Mouse (Mus musculus): ENCODE results near the gene Mrtfb. TPM values are rescaled to one million over a fixed set of nuclear protein-coding genes. Genes with fewer than 3 reads are reported as not detected.

The Mrtfb gene
- polyA plus RNA-seq, 2 experiments from 2014 or later, result 13.7 to 15.7 TPM

- no peak for ATAC-seq
Observed at GRCm38 (mm10) chr16:13443764-13444163, 187.5 kb downstream of the Mrtfb start.

- no peak for ATAC-seq
Observed at GRCm38 (mm10) chr16:13445461-13445860, 189.2 kb downstream of the Mrtfb start.

- ATAC-seq, result no peak
Observed at GRCm38 (mm10) chr16:13446488-13446887, 190.2 kb downstream of the Mrtfb start.

GRCm38 (mm10) chr16:13446971-13447283 lies 190.6 kb downstream of the Mrtfb start:
- no peak for ATAC-seq

- ATAC-seq, result peak; percentile 33
Observed at GRCm38 (mm10) chr16:13447284-13448050, 191.2 kb downstream of the Mrtfb start.

- ATAC-seq, result peak; percentile 35
Observed at GRCm38 (mm10) chr16:13448051-13448705, 191.9 kb downstream of the Mrtfb start.

DNA sequence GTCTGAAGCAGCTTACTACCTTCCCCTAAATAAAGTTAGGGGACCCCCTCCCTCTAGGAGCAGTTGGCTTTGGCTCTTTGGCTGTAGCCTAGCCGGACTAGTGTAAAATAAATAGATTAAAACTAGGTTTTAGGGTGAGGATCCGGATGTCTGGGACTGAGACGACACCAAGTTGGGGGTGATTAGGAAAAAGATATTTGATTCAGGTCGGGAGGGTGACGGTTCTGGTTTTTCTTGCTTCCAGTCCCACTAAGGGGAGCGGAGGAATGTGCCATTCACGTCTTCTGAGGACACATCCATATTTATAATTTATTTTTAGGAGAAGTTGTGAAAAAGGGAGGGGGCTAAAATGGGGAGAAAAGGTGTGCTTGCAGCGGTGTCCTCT lies 192.4 kb downstream of the Mrtfb start:
- ATAC-seq, result no peak

DNA sequence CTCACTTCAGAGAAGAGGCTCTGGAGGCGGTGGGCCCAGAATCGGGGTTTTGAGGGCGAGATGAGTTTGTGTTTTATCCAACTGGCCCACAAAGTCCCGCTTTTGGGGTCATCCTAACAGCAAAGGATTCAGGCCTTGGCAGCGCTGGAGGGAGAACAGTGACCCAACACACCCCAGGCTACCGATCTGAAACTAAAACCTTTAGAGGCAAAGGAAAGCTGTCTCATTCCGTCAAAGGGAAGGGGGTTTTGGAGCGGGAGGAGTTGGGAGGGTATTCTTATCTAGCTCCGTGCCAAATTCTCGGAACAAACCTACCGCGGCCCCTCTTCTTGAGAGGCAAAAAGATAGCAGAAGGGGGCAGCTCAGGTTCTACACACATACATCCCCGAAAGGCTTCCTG lies 193.2 kb downstream of the Mrtfb start:
- ATAC-seq, result no peak

- ATAC-seq, result no peak
Observed at GRCm38 (mm10) chr16:13450831-13451230, 194.6 kb downstream of the Mrtfb start.

DNA sequence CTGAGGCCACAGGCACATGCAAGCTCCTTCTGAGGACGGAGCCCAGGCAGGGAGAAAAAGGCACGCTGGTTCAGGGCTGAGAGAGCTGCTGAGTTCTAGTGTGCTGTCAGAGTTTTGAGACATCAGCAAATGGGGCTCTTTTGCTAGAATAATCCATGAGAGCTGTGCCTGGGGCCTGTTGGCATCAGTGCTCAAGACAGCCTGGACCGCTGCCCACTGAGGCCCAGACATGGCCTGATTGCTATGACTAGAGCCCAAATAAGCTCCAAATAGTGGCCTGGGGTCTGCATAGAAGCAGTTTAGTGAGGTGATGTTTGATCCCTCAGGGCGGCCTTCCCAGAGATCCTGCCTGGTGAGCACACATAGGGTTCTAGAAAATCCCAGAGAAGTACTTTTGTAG lies 195.7 kb downstream of the Mrtfb start:
- no peak for ATAC-seq

DNA sequence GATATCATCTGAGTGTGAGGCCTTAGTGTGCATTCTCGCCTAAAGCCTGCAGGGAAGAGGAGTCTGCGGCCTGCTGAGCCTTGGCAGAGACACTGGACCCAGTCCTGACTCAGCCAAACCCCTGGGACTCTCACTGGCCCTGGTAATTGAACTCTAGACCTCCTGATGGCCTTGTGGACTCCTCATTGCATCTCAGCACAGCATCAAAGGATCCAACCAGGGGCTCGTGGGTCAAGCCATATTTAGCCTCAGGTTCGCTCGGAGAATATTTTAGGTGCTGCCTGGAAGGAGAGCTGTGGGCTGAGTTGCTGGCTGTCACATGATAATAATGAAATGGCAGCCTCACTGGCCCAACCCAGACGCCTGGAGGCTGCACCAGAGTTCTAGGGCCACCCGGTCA lies 196.4 kb downstream of the Mrtfb start:
- ATAC-seq, result no peak

DNA sequence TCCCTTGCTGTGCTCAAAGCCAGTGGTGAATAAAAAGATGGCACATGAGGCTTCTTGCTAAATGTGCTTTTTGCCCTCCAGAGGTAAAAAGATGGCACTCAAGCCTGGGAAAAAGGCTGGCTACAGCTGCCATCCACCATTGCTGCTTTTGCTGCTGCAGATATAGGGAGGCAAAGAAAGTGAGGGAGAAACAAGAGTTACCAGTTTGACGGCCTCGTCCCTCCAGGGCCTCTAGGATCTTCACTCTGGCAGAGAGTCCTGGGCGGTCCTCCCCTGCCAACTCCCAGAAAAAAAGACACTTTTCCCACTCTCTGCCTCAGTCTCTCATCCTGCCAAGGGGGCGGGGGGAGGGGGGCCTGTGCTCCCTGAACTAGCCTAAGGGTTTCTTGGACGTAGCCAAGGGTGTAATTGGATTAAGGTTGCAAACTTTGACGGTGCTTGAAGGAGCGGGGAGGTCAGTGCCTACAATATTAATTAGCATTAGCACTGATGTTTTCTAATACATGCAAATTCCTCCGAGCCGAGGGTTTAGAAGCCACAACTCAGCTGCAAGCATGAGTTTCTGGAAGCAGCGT lies 197.8 kb downstream of the Mrtfb start:
- no peak for ATAC-seq

GRCm38 (mm10) chr16:13455560-13455959 lies 199.3 kb downstream of the Mrtfb start:
- ATAC-seq, result no peak

DNA sequence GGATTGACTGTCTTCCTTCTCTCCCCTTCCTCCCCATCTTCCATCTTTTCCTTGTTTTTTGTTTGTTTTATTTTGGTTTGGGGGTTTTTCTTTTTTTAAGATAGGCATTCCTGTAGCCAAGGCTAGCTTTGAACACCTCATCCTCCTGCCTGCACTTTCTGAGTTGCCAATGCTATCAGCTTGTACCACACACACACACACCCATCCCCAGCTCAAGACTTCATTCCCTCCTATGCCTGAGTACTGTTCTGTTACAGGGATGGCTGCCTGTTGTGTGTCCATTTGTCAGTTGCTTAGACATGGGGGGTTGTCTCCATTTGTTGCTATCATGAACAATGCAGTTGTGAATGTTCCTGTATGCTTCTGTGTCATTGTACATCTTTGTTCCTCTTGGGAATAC lies 202.3 kb downstream of the Mrtfb start:
- ATAC-seq, result no peak

DNA sequence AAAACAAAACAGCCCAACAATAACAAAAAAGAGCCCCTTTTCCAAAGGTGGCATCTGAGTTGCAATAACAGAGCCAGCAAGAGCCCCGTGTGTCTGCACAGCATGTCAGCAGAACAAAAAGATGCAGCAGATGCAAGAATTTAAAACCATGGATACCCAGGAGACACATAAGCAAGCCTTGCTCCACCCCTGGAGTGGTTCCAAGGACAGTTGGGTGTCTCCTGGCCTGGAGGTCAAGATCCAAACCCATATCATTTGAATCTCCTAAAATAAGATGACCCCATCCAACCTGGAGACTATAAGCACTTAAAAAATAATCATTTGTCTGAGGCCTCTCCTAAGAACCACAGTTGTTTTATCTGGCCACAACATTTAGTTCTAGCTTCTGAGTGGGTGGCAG lies 203.8 kb downstream of the Mrtfb start:
- no peak for ATAC-seq

DNA sequence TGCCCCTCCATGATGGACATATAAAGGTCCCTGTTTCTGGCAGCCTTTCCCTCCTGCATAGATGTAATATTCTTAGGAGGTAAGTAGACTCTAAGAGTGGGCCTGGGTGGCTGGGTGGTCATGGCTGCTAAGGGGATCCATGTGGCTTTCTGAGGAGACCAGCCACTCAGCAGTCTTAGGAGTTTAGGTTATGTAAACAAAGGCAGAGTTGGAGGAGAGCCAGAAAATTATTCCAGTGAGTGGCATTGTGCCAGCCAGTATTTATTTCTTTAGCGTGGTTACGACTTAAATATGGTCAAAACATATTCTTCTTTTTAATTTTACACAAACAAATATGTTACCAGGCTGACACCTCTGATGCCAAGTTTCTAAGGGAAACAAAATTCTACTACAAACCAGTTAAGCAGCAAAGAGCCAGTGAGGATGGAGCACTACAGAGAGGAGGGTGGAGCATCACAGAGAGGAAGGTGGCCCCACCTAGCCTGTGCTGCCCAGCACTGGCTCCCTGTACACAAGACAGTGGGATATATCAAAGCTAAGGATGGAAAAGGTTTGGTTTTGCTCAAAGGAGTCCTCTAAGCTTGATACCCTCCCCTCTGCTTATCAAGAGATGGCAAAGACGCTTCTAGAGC lies 204.6 kb downstream of the Mrtfb start:
- ATAC-seq, result no peak

GRCm38 (mm10) chr16:13464662-13465061 lies 208.4 kb downstream of the Mrtfb start:
- ATAC-seq, result no peak

Other genes starting within 250 kb of the Mrtfb start
- 10 to 100 TPM; 15.7 to 32.0 TPM for gene Ercc4, start 146.8 kb upstream of the Mrtfb start, polyA plus RNA-seq (2017; shearing (Covaris generic))

Measured in CD4-positive, CD25-positive, alpha-beta regulatory T cell, adult 4 months (primary cell).